Mouse (Mus musculus) CH12F3 (cell line): Measurements from ENCODE around the gene Plscr3.

Source experiments
- in situ Hi-C: fragments of 300-500 bp; cut with MboI; formaldehyde crosslinking; loops from 2 replicates; pipeline ENCODE4 v1.14.3; 2020; ENCODE audit warnings: low sequenced_read_pairs

Plscr3 gene

DNA sequence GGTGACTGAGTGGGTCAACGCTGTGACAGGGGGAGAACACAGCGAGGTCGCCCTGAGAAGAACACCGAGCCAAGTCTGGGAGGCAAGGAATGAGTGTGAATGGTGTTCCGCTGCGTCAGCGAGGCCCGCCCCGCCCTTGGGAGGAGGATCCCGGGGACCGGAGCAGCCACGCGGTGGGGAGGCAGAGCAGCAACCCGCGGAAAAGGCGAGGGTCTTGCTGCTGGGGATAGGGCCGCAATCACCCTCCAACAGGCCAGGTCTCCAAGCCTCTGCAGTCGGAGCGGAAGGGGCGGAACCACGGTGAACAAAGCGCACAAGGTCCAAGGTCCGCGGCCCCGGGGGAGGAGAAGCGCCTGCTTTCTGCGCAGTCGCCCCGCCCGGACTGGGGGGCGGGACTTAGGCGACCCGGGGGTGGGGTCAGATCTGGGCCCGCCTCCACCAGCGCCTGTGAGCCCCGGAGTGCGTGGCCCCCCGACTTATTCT is at the start of gene Plscr3:
Gene Plscr3 (plus strand): TSS at position 179 of the 483 bp plus-strand sequence.
- in situ Hi-C loops, result no loop called here

DNA sequence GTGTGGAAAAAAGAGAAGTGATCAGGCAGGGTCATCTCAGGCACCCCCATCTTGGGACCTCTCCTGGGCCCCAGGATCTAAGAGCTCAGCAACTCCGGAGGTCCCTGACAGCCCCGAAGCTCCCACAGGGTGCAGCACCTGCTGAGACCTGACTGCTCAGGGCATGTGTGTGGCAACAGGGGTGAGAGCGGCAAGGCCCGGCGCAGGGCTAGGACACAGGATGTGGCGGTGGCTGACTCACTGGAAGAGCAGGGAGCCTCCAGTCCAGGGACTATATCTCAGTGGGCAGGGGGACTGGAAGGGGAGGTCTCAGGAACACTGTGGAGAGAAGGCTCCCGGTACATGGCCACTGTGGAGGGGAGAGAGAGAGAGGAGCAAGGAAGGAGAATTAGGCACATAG is 48.3 kb upstream of the Plscr3 start:
- in situ Hi-C loops, result no loop called here

DNA sequence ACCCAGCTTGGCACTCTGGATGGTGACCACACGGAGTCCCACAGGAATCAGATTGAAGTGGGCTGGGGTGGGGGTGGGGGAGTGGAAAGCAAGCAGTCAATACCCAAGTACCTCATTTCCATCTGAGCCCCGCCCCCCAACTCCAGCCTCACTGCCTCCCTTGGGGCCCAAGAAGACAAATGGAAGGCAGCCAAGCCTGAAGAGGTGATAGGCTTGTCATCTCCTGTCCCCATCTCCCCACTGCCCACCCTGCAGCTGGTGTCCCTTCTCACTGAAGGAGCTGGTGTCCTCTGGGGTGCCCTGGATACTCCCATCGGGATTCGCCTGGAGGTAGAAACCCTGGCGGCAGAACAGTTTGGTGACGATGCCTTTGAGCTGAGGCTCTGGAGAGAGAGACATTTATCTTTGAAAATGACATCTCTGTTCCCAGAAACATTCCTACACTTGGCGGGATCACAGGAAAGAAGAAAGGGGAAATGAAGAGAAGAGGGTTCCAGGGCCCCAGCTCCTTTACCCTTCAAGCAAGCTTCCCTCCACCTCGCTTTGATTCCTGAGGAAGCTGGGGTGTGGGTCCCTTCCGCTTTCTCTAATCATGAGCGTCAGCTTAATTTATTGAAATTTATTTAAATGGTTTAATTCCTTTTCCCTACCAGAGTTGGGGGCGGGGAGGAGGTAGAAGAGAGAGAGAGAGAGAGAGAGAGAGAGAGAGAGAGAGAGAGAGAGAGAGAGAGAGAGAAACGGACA is 46.6 kb upstream of the Plscr3 start:
- in situ Hi-C loops, result no loop called here

DNA sequence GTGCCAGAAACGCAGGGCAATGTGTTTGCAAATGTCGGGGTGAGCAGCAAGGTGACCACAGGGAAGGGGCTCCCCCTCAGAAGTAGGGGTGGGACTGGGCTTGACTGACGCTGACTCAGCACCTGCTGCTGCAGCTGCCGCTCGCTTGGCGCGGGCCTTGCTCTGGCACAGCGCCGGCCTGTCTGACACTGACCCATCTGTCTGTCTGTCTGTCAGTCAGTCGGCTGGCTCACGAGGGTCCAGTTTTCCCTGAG is 46.1 kb upstream of the Plscr3 start:
- in situ Hi-C loops, result no loop called here

DNA sequence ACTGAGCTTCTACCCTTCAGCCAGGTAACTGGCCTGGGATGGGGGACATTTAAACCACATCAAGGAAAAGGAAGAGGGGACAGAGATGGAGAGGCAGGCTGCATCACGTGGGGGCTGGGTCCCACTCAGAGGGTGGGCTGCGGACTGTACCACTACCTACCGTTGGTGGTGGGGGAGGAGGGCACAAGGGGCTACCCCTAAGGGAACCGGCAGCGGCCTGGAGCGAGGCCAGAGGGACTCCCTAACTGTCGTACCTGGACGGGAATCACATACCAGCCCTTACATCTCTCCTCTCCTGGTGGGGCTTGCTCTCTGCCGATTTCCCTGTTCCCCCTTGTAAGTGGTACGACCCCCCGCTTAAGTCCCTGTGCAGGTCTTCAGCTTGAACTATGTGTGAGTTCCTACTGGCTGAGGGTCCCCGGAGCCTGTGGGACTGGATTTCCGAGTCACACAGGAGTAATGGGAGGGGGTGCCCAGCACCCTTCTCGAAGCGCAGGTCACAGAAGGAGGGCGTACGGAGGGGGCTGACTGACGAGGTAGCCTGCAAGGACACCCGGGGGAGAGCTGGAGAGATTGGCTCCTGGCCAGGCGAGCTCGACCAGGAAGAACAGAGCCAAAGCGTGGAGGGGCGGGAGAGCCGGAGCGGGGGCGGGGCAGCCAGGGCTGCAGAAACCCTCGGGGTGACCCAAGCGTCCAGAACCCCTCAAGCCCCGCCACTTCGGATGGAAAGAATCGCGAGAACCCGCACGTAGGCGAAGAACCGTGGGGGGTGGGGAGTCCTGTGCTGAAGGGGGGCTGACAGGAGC is 45.6 kb upstream of the Plscr3 start:
- in situ Hi-C loops, result no loop called here

DNA sequence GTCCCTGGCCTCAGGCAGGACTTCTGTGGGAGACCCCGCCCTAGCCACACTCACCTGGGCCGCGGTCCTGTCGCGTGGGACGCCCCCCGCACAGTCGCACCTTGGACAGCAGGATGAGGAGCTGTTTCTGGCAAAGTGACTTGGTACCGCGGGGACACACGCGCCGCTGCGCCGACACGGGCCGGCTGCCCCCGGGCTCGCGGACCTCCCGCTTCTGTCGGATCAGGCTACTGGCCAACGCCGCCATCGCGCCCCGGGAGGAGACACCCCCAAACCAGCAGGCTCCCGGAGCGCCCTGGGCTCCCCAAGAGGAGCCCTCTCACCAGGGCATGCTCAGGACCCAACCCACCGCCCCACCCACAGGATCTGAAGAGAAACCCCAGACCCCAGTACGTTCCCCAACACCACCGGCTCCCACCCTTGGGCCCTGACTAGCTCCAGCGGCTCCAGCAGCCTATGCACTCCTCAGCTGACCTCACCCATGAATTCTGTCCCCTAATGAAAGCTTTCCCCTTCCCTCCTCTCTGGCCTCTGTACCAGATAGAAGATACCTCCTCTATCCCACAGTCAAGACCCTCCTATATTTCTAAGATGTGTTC is 44.7 kb upstream of the Plscr3 start, which contains the start of gene Fgf11:
Gene Fgf11 (minus strand): TSS at position 479 of the 599 bp plus-strand sequence.
- in situ Hi-C loops, result no loop called here

DNA sequence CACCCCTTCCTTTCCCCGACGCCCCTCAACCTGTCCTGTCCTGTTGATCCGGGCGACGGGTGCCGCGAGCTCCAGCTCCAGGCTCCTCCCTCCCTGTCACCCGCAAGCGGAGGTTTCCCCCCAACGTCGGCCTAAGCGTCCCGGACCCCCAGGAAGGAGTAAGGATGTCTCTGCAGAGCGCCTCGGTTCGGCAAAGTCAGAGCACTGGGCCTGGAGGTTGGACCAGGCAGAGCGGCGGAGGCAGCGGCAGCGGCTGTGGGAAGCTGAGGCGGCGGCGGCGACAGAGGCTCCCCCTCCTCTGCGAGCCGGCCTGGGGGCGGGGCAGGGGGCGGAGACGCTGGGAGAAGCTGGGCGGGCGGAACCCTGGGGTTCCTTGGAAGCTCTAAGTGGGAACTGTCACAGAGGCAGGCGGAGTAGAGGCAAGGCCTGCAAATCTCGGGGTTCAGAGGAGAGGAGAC is 43.5 kb upstream of the Plscr3 start:
- in situ Hi-C loops, result no loop called here

DNA sequence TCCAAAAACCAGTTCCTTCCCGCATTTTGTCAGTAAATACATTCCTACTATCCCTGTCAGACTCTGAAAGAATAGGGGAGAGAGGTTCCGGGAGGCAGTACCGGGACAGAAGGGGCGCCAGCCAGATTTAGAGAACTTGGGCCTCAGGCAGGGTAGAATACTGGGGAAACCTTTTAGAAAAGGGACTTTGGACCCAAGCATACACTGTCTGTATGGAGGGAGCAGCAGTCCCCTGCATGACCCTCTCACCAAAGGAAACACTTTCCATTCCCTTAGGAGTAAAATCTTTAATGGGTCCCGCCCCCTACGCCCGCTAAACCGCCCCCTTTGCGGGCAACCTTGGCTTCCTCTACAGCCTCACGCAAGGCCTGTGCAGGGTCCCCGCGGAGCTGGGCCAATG is 42.8 kb upstream of the Plscr3 start:
- in situ Hi-C loops, result no loop called here

DNA sequence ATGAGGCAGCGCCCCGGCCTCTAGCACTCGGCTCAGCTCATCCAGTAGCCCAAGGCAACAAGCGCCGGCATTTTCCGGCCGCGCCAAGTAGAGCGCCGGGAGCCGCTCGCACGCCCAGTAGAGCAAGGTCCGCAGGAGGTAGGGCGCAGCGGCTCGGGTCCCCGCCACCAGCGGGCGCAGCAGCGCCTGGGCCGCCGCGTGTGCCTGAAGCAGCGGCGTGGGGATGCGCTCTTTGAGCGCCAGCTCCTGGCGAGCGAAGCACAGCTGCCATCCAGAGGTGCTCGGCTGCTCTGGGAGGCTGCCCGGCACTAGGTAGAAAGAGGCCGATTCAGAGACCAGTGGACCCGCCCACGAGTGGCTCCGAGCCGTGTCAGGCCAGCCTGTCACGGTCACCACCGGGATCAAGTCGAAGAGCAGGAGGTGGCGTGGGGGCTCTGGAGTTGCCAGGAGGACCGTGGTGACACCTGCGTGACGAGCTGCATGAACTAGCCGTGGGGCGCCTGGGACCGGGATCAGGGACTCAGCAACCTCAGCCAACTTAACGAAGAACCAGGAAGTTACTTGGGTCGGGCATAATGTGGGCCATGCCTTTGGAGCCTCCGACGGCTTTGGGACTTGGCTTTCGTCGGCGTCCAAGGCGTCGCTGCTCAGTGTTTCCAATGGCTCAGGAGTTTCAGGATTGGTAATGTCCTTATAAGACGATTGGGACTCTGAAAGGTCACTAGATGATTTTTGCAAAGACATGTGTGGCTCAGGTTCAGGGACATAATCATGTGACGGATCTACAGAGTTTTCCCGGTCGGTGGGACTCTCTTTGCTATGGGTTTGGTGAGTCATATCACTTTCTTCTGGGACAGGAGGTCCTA is 42.2 kb upstream of the Plscr3 start:
- in situ Hi-C loops, result no loop called here

DNA sequence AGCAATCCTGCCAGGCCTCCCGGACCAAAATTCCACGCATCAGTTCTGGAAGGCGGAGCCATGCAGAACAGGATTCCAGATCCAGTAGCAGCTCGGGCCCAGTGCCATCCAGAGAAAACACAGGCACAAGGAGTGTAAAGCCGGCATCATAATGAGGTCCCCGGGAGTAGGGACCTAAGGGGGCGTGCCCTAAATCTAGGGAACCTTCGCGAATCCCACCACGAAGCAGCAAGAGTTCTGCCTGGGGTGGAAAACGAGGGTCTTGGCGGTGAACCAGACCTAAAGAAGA is 41.6 kb upstream of the Plscr3 start:
- in situ Hi-C loops, result no loop called here

DNA sequence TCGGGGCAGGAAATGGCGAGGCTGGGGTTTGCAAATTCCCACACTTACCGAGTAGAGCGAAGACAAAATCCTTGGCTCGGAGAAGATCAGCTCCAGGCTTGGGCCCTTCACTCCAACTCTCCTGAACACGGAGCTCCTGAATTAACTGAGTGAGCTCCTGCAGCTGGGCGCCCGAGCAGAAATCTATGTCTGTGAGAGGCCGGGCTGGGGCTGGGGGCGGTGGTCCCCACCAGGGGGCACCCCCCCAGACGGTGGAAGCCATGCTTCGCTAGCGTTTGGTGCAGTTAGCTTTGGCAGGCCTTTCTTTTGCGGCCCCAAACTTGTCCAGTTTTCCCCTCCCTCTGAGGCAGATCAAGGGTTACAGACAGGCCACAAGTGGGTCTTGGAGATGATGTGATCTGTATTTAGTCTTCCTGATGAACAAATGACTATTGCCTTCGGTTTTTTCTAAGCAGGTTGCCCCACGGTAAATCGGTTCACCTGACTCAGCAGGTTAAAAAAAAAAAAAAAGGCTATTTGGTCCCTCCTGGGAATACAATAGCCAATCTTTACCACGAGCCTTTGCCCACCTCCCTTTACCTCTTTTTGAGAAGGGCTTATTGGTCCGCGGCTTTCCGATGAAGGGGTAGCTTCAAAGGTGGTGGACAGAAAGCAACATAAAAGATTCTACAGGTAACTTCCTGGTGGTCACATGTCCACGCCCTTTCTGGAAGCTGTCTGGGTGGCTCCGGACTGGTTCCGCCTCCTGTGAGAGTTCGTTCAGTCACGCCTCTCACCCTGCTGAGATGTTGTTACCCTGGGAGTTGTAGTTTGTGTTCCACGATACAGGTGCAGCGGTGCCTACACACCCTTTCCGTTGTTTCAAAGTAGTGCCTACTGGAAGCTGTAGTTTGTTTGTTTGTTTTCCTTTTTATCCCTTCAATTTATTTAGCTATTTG is 40.9 kb upstream of the Plscr3 start, which contains the start of gene Tmem102:
Gene Tmem102 (minus strand): TSS at position 653 of the 938 bp plus-strand sequence.
- in situ Hi-C loops, result no loop called here

DNA sequence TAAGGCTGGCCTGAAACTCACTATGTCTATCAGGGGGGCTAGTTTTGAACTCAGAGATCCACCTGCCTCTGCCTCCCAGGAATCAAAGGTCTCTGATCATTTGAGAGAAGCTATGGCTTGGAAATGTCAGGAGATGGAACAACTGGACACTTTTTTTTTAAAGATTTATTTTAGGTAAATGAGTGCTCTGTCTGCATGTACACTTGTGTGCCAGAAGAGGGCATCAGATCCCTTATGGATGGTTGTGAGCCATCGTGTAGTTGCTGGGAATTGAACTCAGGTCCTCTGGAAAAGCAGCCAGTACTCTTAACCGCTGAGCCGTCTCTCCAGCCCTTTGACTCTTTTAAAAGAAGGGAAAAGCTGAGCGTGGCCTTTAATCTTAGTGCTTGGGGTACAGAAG is 39.8 kb upstream of the Plscr3 start:
- in situ Hi-C loops, result no loop called here

DNA sequence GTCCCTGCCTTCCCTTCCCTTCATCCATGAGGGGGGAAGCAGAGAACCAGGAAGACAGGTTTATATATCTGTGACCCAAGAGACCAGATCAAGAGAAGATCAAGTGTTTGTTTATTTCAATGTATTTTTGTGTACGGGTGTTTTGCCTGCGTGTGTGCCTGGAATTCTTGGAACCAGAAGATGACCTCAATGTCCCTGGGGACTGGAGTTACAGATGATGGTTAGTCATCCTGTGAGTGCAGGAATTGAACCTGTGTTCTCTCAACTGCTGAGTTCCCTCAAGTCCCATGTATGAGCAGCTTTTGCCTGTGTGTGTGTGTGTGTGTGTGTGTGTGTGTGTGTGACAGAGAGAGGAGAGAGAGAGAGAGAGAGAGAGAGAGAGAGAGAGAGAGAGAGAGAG is 38.5 kb upstream of the Plscr3 start:
- in situ Hi-C loops, result no loop called here

DNA sequence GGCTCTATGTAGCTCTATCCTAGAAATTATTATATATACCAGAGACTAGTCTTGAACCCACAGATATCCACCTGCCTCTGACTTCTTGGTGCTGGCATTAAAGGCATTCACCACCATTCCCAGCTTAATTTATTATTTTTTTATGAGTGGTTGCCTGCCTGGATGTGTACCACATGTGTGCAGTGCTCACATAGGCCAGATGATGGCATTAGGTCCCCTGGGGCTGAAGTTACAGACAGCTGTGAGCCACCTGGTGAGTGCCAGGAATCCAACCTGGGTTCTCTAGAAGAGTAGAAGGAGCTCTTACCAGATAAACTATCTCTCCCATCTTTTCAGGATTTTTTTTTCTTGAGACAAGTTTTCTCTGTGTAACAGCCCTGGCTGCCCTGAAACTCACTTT is 35.9 kb upstream of the Plscr3 start:
- in situ Hi-C loops, result no loop called here

DNA sequence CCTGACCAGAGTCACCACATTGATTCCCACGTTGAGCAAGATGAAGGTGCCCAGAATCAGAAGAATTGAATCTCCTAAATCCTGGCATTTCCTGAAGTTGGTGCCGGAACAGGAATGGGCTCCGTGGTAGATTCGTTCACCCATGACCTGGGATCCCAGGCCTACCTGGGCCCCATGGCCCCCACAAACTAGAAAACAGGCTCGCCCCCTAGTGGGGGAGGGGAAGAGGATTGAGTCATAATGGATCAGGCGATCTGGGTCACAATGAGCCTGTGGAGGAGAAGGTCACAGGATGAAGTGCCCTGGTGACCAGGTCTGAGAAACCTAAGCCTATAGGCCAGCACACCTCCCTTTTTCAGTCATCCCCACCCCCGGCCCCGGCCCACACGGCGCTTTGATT is 31.0 kb upstream of the Plscr3 start, which contains the start of gene Gm39566:
Gene Gm39566 (minus strand): TSS at position 144 of the 400 bp plus-strand sequence.
- in situ Hi-C loops, result no loop called here

DNA sequence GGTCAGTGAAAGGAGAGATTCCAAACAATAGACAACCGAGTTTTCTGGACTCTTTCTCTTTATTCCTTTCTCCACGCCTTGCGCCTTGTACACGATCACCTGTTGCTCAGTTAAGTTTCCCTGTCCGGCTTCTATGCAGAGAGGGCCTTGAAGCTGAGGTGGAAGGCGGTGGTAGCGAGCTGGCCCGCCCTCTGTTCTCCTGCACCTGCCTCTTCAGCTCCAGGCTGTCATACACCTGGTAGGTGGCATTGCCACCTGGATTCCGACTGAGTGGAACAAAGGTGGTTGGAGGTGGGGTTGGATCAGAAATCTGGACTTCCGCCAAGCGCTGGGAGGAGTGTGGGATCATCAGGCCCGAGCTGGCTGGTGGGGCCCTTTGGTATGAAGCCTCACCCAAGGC is 29.7 kb upstream of the Plscr3 start:
- in situ Hi-C loops, result no loop called here

DNA sequence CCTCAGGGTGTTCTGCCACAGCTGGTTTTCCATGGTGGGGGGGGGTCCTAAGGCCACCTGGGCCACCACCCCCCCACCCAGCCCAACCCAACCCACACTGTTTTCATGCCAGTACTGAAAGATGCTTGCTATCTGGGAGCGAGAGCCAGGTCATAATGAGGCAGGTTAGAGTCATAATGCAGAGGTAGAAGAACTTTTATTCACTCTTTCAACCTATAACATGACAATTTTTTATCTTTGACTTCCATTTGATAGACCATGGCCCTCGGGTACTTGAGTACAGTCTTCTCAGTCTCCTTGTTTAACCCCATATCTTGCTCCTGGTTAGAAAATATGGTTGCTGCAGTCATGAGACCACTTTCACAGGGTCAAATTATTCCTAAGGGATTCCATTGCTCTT is 27.8 kb upstream of the Plscr3 start, which contains the start of gene Spem2:
Gene Spem2 (minus strand): TSS at position 101 of the 400 bp plus-strand sequence.
- in situ Hi-C loops, result no loop called here

DNA sequence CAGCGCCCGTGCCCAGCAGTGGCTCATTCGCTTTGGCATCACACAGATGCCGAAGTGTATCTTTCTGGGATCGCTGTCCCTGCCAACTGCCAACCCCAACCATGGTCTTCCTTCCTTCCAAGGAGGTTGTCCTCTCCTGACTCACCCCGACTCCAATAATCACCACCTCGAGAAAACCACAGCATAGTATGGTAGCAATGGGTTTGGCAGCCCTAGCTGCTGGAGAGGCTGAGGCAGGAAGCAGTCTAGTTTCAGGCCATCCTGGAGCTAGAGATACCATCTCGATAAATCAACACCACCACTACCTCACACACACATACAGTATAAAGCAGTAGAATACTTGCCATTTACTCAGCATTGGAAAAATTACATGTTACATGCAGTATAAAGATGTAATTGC is 27.3 kb upstream of the Plscr3 start:
- in situ Hi-C loops, result no loop called here

DNA sequence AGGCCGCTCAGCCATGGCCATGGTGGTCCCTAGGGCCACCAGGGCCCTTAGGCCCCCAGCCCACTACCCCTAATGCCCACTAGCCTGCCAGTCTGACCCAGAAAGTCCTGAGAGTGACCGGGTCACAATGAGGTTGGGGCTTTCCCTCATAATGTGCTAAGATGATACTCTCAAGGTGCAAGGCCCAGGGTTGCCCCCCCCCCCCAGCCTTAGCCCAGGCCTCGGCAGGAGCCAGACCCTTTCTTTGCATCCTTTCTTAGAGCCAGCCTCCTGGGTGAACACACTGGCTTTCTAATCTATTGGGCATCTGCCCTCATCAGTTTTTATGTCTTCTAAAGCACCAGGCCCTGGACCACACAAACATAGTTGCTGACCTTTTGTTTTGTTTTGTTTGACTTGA is 24.1 kb upstream of the Plscr3 start, which contains the start of gene Spem1:
Gene Spem1 (minus strand): TSS at position 101 of the 400 bp plus-strand sequence.
- in situ Hi-C loops, result no loop called here

DNA sequence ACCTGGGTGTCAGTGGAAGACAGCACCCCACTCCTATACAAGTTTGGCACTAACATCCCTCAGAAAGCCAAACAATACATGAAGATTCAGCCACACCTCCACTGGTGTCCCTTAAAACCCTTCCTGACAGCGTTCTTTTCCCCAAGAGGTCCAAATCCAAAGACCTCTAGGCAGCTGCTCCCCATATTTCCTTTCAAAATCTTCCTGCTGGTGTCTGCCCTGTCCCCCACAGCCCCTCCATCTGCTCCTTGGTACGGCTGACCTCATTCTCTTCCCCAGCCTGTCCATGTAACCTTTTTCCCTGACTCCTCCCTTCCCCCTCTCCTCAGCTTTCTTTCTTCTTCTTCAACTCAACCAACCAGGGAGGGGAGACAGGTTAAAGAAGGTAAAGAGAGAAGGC is 22.7 kb upstream of the Plscr3 start:
- in situ Hi-C loops, result no loop called here
